Mouse (Mus musculus): ENCODE results near the gene Podn.

DNA sequence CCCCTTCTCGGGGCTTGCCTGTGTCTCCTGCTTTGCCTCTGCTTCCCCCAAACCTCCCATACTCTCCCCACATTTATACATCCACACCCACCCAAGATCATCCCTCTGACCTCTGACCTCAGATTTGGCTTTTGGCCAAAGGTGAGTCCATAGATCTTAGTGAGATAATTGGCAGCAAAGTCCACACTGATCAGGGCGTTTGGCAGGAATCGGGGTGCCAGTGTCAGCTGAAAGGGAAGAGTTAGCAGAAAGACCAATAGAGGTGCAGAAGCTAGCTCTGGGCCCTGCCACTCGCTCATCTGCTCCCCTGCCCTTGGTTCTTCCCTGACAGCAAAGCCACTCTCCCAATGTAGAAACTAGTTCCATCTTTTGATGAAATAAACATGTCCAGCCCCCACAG lies 73.1 kb downstream of the Podn start:
- TF ChIP-seq CTCF (IDR thresholded peaks at IDR 0.05; ENCODE audit: control insufficient read depth, insufficient read depth, insufficient replicate concordance, low read depth, low read length) (no peak), POLR2A (IDR thresholded peaks at IDR 0.05; ENCODE audit: control insufficient read depth, low read depth, low read length) (no peak)
